Mouse (Mus musculus) spleen, adult 2 months (tissue): ENCODE measurements at regions not wholly inside any gene's neighbourhood (a gene's known extent, or its start where the extent isn't known, plus 50 kb on each side); places are given as distances from the start of the nearest gene placed in this dataset.

Experiments used
- CTCF ChIP-seq: fragments of 200-500 bp; IDR thresholded peaks from 2 replicates; pipeline ENCODE4 v1.5.1; 2011; ENCODE audit warnings: mild to moderate bottlenecking, inconsistent platforms; ENCODE audit not compliant: insufficient read depth, insufficient read length, insufficient replicate concordance; ENCODE audit errors: extremely low read depth
- POLR2A ChIP-seq: fragments of 200-500 bp; IDR thresholded peaks from 2 replicates; pipeline ENCODE4 v1.6.1; 2011; ENCODE audit warnings: low read depth, low read length, inconsistent platforms

DNA sequence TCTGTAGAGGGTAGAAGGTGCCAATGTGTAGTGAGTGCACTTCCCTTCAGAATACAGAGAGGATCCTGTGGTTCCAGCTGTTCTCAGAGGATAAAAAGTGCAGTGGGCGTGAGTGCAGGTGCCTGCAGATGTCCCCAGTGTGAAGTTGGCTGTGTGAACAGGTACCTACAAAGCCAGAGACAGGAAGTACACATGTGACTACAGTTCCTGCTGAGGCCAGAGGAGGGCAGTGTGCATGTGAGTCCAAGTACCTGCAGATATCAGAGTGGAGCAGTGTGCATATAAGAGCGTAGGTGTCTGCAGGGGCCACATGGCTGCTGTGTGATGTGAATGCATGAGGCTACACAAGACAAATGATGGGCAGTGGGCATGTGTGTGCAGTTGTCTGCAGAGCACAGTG lies 79.9 kb downstream of the Samt1 start:
- TF ChIP-seq POLR2A (no peak), CTCF (peak; percentile 15; the same call in 1 of the 2 replicates)
